In genomic region chr5:125204199-125204815, GRCm38 (mm10) we compare ENCODE assay signal across 12 mouse cellular contexts. TPM values are rescaled to one million over a fixed set of nuclear protein-coding genes. Genes with fewer than 3 reads are reported as not detected.
DNase-seq lines count a peak whose midpoint lies in the region; ATAC-seq lines count a peak whose summit lies in the region.
"Had no signal": no experiment of that assay in that cellular context is flagged by ENCODE, and none has a peak within 500 bp of the region (broad histone marks: within the 10 kb centered on the region; RNA-seq: fewer than 3 reads in every experiment).

No protein-coding gene starts in this region.

- 72% methylated on average over 11 of the region's 11 CpGs for WGBS in hindbrain, embryonic 15.5 days
- WGBS in hindbrain, embryonic 12.5 days = 86% methylated on average over 11 of the region's 11 CpGs
- 75% methylated on average over 11 of the region's 11 CpGs for WGBS in midbrain, embryonic 16.5 days
- 74% methylated on average over 11 of the region's 11 CpGs for whole genome bisulfite sequencing in kidney, embryonic 14.5 days

- peaks cover 26% of the 10 kb centered on the region for H3K4me1 ChIP-seq in hindbrain, embryonic 15.5 days (replicated peaks)
- peaks cover 18% of the 10 kb centered on the region for H3K4me1 ChIP-seq in hindbrain, embryonic 12.5 days
- H3K4me1 ChIP-seq in midbrain, embryonic 16.5 days (ENCODE audit: control insufficient read depth, insufficient read depth, low read length) = peaks cover 17% of the 10 kb centered on the region
- H3K4me1 ChIP-seq in kidney, embryonic 14.5 days (ENCODE audit: control insufficient read depth, insufficient read depth, low read length) = peaks cover 8% of the 10 kb centered on the region; the same call in 1 of the 2 replicates

- no peak overlapping the region for H3K4me3 ChIP-seq in hindbrain, embryonic 15.5 days
- no peak overlapping the region for H3K4me3 ChIP-seq in hindbrain, embryonic 12.5 days
- H3K4me3 ChIP-seq in midbrain, embryonic 16.5 days (ENCODE audit: low read depth, low read length) = no peak overlapping the region
- no peak overlapping the region for H3K4me3 ChIP-seq in kidney, embryonic 14.5 days (ENCODE audit: low read length)

- no peak overlapping the region for H3K9ac ChIP-seq in hindbrain, embryonic 15.5 days
- H3K9ac ChIP-seq in hindbrain, embryonic 12.5 days = no peak overlapping the region
- no peak overlapping the region for H3K9ac ChIP-seq in midbrain, embryonic 16.5 days (ENCODE audit: low read depth, low read length)
- no peak overlapping the region for H3K9ac ChIP-seq in kidney, embryonic 14.5 days (ENCODE audit: low read depth, low read length)
- H3K9ac ChIP-seq: liver, embryonic 14.5 days had no signal

- H3K36me3 ChIP-seq in hindbrain, embryonic 15.5 days = no peaks in the 10 kb centered on the region
- no peaks in the 10 kb centered on the region for H3K36me3 ChIP-seq in hindbrain, embryonic 12.5 days
- H3K36me3 ChIP-seq in midbrain, embryonic 16.5 days (ENCODE audit: control insufficient read depth, insufficient read depth, low read length) = no peaks in the 10 kb centered on the region
- H3K36me3 ChIP-seq in kidney, embryonic 14.5 days (ENCODE audit: control insufficient read depth, insufficient read depth, low read length) = no peaks in the 10 kb centered on the region

- no peak overlapping the region for H3K4me2 ChIP-seq in hindbrain, embryonic 15.5 days
- H3K4me2 ChIP-seq in hindbrain, embryonic 12.5 days (replicated peaks) = no peak overlapping the region
- H3K4me2 ChIP-seq in midbrain, embryonic 16.5 days (ENCODE audit: low read length) = no peak overlapping the region
- no peak overlapping the region for H3K4me2 ChIP-seq in kidney, embryonic 14.5 days (replicated peaks; ENCODE audit: low read depth, low read length)

- ATAC-seq in hindbrain, embryonic 15.5 days (ENCODE audit: low FRiP score, low read depth) = no peak
- ATAC-seq in hindbrain, embryonic 12.5 days (ENCODE audit: low FRiP score) = no peak
- ATAC-seq in midbrain, embryonic 16.5 days = no peak
- no peak for ATAC-seq in kidney, embryonic 14.5 days (ENCODE audit: low FRiP score, low TSS enrichment)

- peak; percentile 42 for DNase-seq in cerebellum, adult 9-11 months
- no peak for DNase-seq in cerebellum, adult 9-10 months
- peak; percentile 78 for DNase-seq in adrenal gland, adult 8-10 months
- no peak for DNase-seq in spleen, postnatal 4 days (ENCODE audit: low spot score in 2 of 2)
- DNase-seq: kidney, adult 8-10 months; lung, postnatal 36 days; spleen, adult 18-20 months had no signal

- no peaks in the 10 kb centered on the region for H3K9me3 ChIP-seq in hindbrain, embryonic 15.5 days
- H3K9me3 ChIP-seq in hindbrain, embryonic 12.5 days (replicated peaks) = no peaks in the 10 kb centered on the region
- no peaks in the 10 kb centered on the region for H3K9me3 ChIP-seq in midbrain, embryonic 16.5 days (replicated peaks; ENCODE audit: control insufficient read depth, low read length, poor library complexity, severe bottlenecking)
- H3K9me3 ChIP-seq in kidney, embryonic 14.5 days (ENCODE audit: control insufficient read depth, low read length) = 0 out of 2 replicates have a peak, but pooled peaks cover 2% of the 10 kb centered on the region

- peak overlapping the region; percentile 64 for H3K27ac ChIP-seq in hindbrain, embryonic 15.5 days (replicated peaks)
- H3K27ac ChIP-seq in hindbrain, embryonic 12.5 days = no peak overlapping the region
- peak overlapping the region; percentile 84; the same call in 1 of the 2 replicates for H3K27ac ChIP-seq in midbrain, embryonic 16.5 days (ENCODE audit: low read length)
- no peak overlapping the region for H3K27ac ChIP-seq in kidney, embryonic 14.5 days (ENCODE audit: low read depth, low read length)
- H3K27ac ChIP-seq: liver, embryonic 14.5 days had no signal

- no peaks in the 10 kb centered on the region for H3K27me3 ChIP-seq in hindbrain, embryonic 15.5 days
- H3K27me3 ChIP-seq in hindbrain, embryonic 12.5 days = no peaks in the 10 kb centered on the region
- no peaks in the 10 kb centered on the region for H3K27me3 ChIP-seq in midbrain, embryonic 16.5 days (ENCODE audit: control insufficient read depth, insufficient read depth, low read depth, low read length)
- no peaks in the 10 kb centered on the region for H3K27me3 ChIP-seq in kidney, embryonic 14.5 days (ENCODE audit: control insufficient read depth, insufficient read depth, low read length)

RNA-seq across cellular contexts. Expression of gene Ncor2, which starts 25.3 kb away (rescaled TPM):
- 26.3 and 28.7 TPM in 2 replicates for polyA plus RNA-seq in hindbrain, embryonic 15.5 days (2015; fragmentation: Nextera tagmentation; extraction: Ambion mirVana)
- polyA plus RNA-seq in hindbrain, embryonic 12.5 days (2016; fragmentation: Nextera tagmentation; extraction: Ambion mirVana) = 30.2 and 31.0 TPM in 2 replicates
- total RNA-seq in adrenal gland, adult 8-10 months (2022) = 100 to 1,000 TPM; 188 to 380 (median 257) TPM
- 19.9 and 22.9 TPM in 2 replicates for polyA plus RNA-seq in midbrain, embryonic 16.5 days (2015; fragmentation: Nextera tagmentation; extraction: Ambion mirVana)
- 34.6 and 35.0 TPM in 2 replicates for polyA plus RNA-seq in kidney, embryonic 14.5 days (2014; fragmentation: Nextera tagmentation; extraction: Ambion mirVana)

Comparison
In these comparisons a context has a peak if more than half of its experiments do, and no peak if none do; other contexts are left out.
1. DNase-seq: peak in cerebellum, adult 9-11 months (single experiment) and adrenal gland, adult 8-10 months (single experiment); none in cerebellum, adult 9-10 months (single experiment) and spleen, postnatal 4 days (0 of 2).
2. H3K27ac ChIP-seq: peak in hindbrain, embryonic 15.5 days (single experiment) and midbrain, embryonic 16.5 days (single experiment); none in hindbrain, embryonic 12.5 days (single experiment) and kidney, embryonic 14.5 days (single experiment).